Mouse (Mus musculus): Measurements from ENCODE around the gene Pagr1b. TPM values are rescaled to one million over a fixed set of nuclear protein-coding genes. Genes with fewer than 3 reads are reported as not detected.

Gene Pagr1b
- polyA plus RNA-seq, 1 experiment from 2014 or later, result not detected

Small RNAs within 50 kb of the gene (microRNA-seq; reads per million reads assigned to microRNA genes)
- gene Gm44343, result not detected

Other genes with a start within 250 kb of the Pagr1b start
- 102 and 119 TPM in 2 replicates for gene Ypel3, start 239.5 kb downstream of the Pagr1b start, polyA plus RNA-seq (2015; fragmentation: Nextera tagmentation; extraction: Ambion mirVana)
- gene Tbx6, start 235.0 kb downstream of the Pagr1b start, polyA plus RNA-seq (2015; fragmentation: Nextera tagmentation; extraction: Ambion mirVana), result 0.90 and 1.3 TPM in 2 replicates
- gene Ppp4c, start 224.0 kb downstream of the Pagr1b start, polyA plus RNA-seq (2015; fragmentation: Nextera tagmentation; extraction: Ambion mirVana), result 82.2 and 91.1 TPM in 2 replicates
- gene Fam57b, start 218.8 kb downstream of the Pagr1b start, polyA plus RNA-seq (2015; fragmentation: Nextera tagmentation; extraction: Ambion mirVana), result not detected in 2 replicates
- gene 4930451I11Rik, start 184.8 kb downstream of the Pagr1b start, polyA plus RNA-seq (2015; fragmentation: Nextera tagmentation; extraction: Ambion mirVana), result not detected in 2 replicates
- gene Doc2a, start 169.1 kb downstream of the Pagr1b start, polyA plus RNA-seq (2015; fragmentation: Nextera tagmentation; extraction: Ambion mirVana), result not detected in 2 replicates
- 10.0 and 10.8 TPM in 2 replicates for gene Hirip3, start 154.5 kb downstream of the Pagr1b start, polyA plus RNA-seq (2015; fragmentation: Nextera tagmentation; extraction: Ambion mirVana)
- gene Ino80e, start 154.1 kb downstream of the Pagr1b start, polyA plus RNA-seq (2015; fragmentation: Nextera tagmentation; extraction: Ambion mirVana), result 25.7 and 26.6 TPM in 2 replicates
- 11.7 and 13.2 TPM in 2 replicates for gene Taok2, start 131.8 kb downstream of the Pagr1b start, polyA plus RNA-seq (2015; fragmentation: Nextera tagmentation; extraction: Ambion mirVana)
- 18.7 and 20.0 TPM in 2 replicates for gene Tmem219, start 93.6 kb downstream of the Pagr1b start, polyA plus RNA-seq (2015; fragmentation: Nextera tagmentation; extraction: Ambion mirVana)
- gene Kctd13, start 87.6 kb downstream of the Pagr1b start, polyA plus RNA-seq (2015; fragmentation: Nextera tagmentation; extraction: Ambion mirVana), result 3.2 and 3.8 TPM in 2 replicates
- gene Asphd1, start 66.9 kb downstream of the Pagr1b start, polyA plus RNA-seq (2015; fragmentation: Nextera tagmentation; extraction: Ambion mirVana), result not detected in 2 replicates
- 0.15 and 0.19 TPM in 2 replicates for gene Sez6l2, start 65.9 kb downstream of the Pagr1b start, polyA plus RNA-seq (2015; fragmentation: Nextera tagmentation; extraction: Ambion mirVana)
- gene Cdipt, start 40.6 kb downstream of the Pagr1b start, polyA plus RNA-seq (2015; fragmentation: Nextera tagmentation; extraction: Ambion mirVana), result 39.5 and 42.6 TPM in 2 replicates
- 0.30 and 0.74 TPM in 2 replicates for gene Cdiptos, start 40.4 kb downstream of the Pagr1b start, polyA plus RNA-seq (2015; fragmentation: Nextera tagmentation; extraction: Ambion mirVana)
- gene Mvp, start 1.9 kb downstream of the Pagr1b start, polyA plus RNA-seq (2015; fragmentation: Nextera tagmentation; extraction: Ambion mirVana), result 7.7 and 8.9 TPM in 2 replicates
- gene Pagr1a, start 868 bp upstream of the Pagr1b start, polyA plus RNA-seq (2015; fragmentation: Nextera tagmentation; extraction: Ambion mirVana), result 17.2 and 24.3 TPM in 2 replicates
- gene Gm42742, start 4.6 kb upstream of the Pagr1b start, polyA plus RNA-seq (2015; fragmentation: Nextera tagmentation; extraction: Ambion mirVana), result 10.7 and 17.7 TPM in 2 replicates
- gene Prrt2, start 4.7 kb upstream of the Pagr1b start, polyA plus RNA-seq (2015; fragmentation: Nextera tagmentation; extraction: Ambion mirVana), result 0.24 and 0.67 TPM in 2 replicates
- 19.5 and 20.9 TPM in 2 replicates for gene Maz, start 10.6 kb upstream of the Pagr1b start, polyA plus RNA-seq (2015; fragmentation: Nextera tagmentation; extraction: Ambion mirVana)
- 102 and 103 TPM in 2 replicates for gene Kif22, start 26.0 kb upstream of the Pagr1b start, polyA plus RNA-seq (2015; fragmentation: Nextera tagmentation; extraction: Ambion mirVana)
- 0.58 TPM in 1 of 2 replicates, not detected in the other for gene Zg16, start 70.8 kb upstream of the Pagr1b start, polyA plus RNA-seq (2015; fragmentation: Nextera tagmentation; extraction: Ambion mirVana)
- gene AI467606, start 74.9 kb upstream of the Pagr1b start, polyA plus RNA-seq (2015; fragmentation: Nextera tagmentation; extraction: Ambion mirVana), result 8.1 and 8.7 TPM in 2 replicates
- 74.1 and 76.6 TPM in 2 replicates for gene Qprt, start 105.7 kb upstream of the Pagr1b start, polyA plus RNA-seq (2015; fragmentation: Nextera tagmentation; extraction: Ambion mirVana)
- gene Spn, start 121.3 kb upstream of the Pagr1b start, polyA plus RNA-seq (2015; fragmentation: Nextera tagmentation; extraction: Ambion mirVana), result 5.5 and 6.3 TPM in 2 replicates
- gene Cd2bp2, start 179.6 kb upstream of the Pagr1b start, polyA plus RNA-seq (2015; fragmentation: Nextera tagmentation; extraction: Ambion mirVana), result 17.4 and 18.1 TPM in 2 replicates
- 13.7 and 15.1 TPM in 2 replicates for gene Tbc1d10b, start 192.0 kb upstream of the Pagr1b start, polyA plus RNA-seq (2015; fragmentation: Nextera tagmentation; extraction: Ambion mirVana)
- 61.0 and 92.3 TPM in 2 replicates for gene Mylpf, start 192.4 kb upstream of the Pagr1b start, polyA plus RNA-seq (2015; fragmentation: Nextera tagmentation; extraction: Ambion mirVana)
- gene Zfp553, start 216.6 kb upstream of the Pagr1b start, polyA plus RNA-seq (2015; fragmentation: Nextera tagmentation; extraction: Ambion mirVana), result 5.7 and 5.9 TPM in 2 replicates
- gene Sept1, start 216.6 kb upstream of the Pagr1b start, polyA plus RNA-seq (2015; fragmentation: Nextera tagmentation; extraction: Ambion mirVana), result 10.1 and 11.1 TPM in 2 replicates
- gene Zfp771, start 227.8 kb upstream of the Pagr1b start, polyA plus RNA-seq (2015; fragmentation: Nextera tagmentation; extraction: Ambion mirVana), result 11.0 and 13.8 TPM in 2 replicates
- gene Dctpp1, start 244.2 kb upstream of the Pagr1b start, polyA plus RNA-seq (2015; fragmentation: Nextera tagmentation; extraction: Ambion mirVana), result 79.8 and 83.4 TPM in 2 replicates

Data from liver, embryonic 16.5 days (tissue).